Mouse (Mus musculus): ENCODE results near the gene Dazl. TPM values are rescaled to one million over a fixed set of nuclear protein-coding genes. Genes with fewer than 3 reads are reported as not detected.
"Not testable (repeated sequence)": the region's sequence is repeated elsewhere in the genome, so short reads cannot be mapped to it uniquely, and the experiment has no call there.

Dazl gene
- total RNA-seq, 2 experiments from 2014 or later: 0.42 TPM; not detected in 1

GRCm38 (mm10) chr17:50292661-50293171 is 720 bp downstream of the Dazl start:
- intact Hi-C loops (cut with DNase I): loop anchor here (1.0 to 10.0 kb wide), 5 partner anchors 122 to 503 kb away; partner anchors contain the start of gene Plcl2
- DNase-seq: peak; percentile 89 to 91

- intact Hi-C loops (cut with DNase I): loop anchor here (1.0 to 10.0 kb wide), 6 partner anchors 123 to 504 kb away; partner anchors contain the start of gene Plcl2
- DNase-seq: no peak
Measured at GRCm38 (mm10) chr17:50291485-50292200, 1.8 kb downstream of the Dazl start.

GRCm38 (mm10) chr17:50284845-50285244 is 8.6 kb downstream of the Dazl start:
- intact Hi-C loops (cut with DNase I): no loop called here
- no peak for DNase-seq

- intact Hi-C loops (cut with DNase I); DNase-seq: not testable (repeated sequence)
Measured at GRCm38 (mm10) chr17:50261615-50262014, 31.8 kb downstream of the Dazl start.

- intact Hi-C loops (cut with DNase I): no loop called here
- DNase-seq: no peak
Measured at GRCm38 (mm10) chr17:50260856-50261255, 32.6 kb downstream of the Dazl start.

GRCm38 (mm10) chr17:50246605-50247004 is 46.8 kb downstream of the Dazl start:
- DNase-seq: no peak
- intact Hi-C loops (cut with DNase I): no loop called here

- no peak for DNase-seq
- intact Hi-C loops (cut with DNase I): no loop called here
Measured at GRCm38 (mm10) chr17:50244675-50245074, 48.8 kb downstream of the Dazl start.

GRCm38 (mm10) chr17:50243326-50243725 is 50.1 kb downstream of the Dazl start:
- no peak for DNase-seq
- intact Hi-C loops (cut with DNase I): no loop called here

GRCm38 (mm10) chr17:50237818-50238610 is 55.4 kb downstream of the Dazl start:
- intact Hi-C loops (cut with DNase I): loop anchor here (1.0 to 5.0 kb wide), 5 partner anchors 45 to 302 kb away; no protein-coding TSS in a partner anchor

GRCm38 (mm10) chr17:50237436-50237709 is 56.1 kb downstream of the Dazl start:
- peak; percentile 84 to 88 for DNase-seq
- intact Hi-C loops (cut with DNase I): loop anchor here (1.0 to 5.0 kb wide), 5 partner anchors 44 to 301 kb away; no protein-coding TSS in a partner anchor

More at GRCm38 (mm10) chr17:50237818-50238610, 55.4 kb downstream of the Dazl start:
- DNase-seq: no peak

- intact Hi-C loops (cut with DNase I): loop anchor here (1.0 to 5.0 kb wide), 5 partner anchors 44 to 301 kb away; no protein-coding TSS in a partner anchor
- DNase-seq: peak in 1 of 2 experiments; percentile 14
Measured at GRCm38 (mm10) chr17:50236702-50237435, 56.6 kb downstream of the Dazl start.

GRCm38 (mm10) chr17:50235943-50236701 is 57.3 kb downstream of the Dazl start:
- intact Hi-C loops (cut with DNase I): loop anchor here (5.0 kb wide), 1 partner anchor 99 kb away; no protein-coding TSS in a partner anchor
- DNase-seq: no peak

- intact Hi-C loops (cut with DNase I): no loop called here
- DNase-seq: no peak
Measured at GRCm38 (mm10) chr17:50233956-50234355, 59.5 kb downstream of the Dazl start.

GRCm38 (mm10) chr17:50232821-50233220 is 60.6 kb downstream of the Dazl start:
- intact Hi-C loops (cut with DNase I): no loop called here

GRCm38 (mm10) chr17:50231206-50231605 is 62.2 kb downstream of the Dazl start:
- intact Hi-C loops (cut with DNase I): no loop called here

More at GRCm38 (mm10) chr17:50232821-50233220, 60.6 kb downstream of the Dazl start:
- no peak for DNase-seq

GRCm38 (mm10) chr17:50229534-50229933 is 63.9 kb downstream of the Dazl start:
- intact Hi-C loops (cut with DNase I): no loop called here

More at GRCm38 (mm10) chr17:50231206-50231605, 62.2 kb downstream of the Dazl start:
- DNase-seq: no peak

More at GRCm38 (mm10) chr17:50229534-50229933, 63.9 kb downstream of the Dazl start:
- DNase-seq: no peak

Measured in heart, postnatal 36 days (tissue).